ENCODE assay signal across 8 mouse cellular contexts in genomic region chr7:63851841-63852533, GRCm38 (mm10).
A peak's percentile ranks its signal among the peaks of the same experiment; 100 is the strongest.
DNase-seq lines count a peak whose midpoint lies in the region; ATAC-seq lines count a peak whose summit lies in the region.

No protein-coding gene starts in this region.

- ATAC-seq in cerebellum, adult (ENCODE audit: insufficient number of reproducible peaks, low FRiP score, low TSS enrichment) = peak; percentile 91

- DNase-seq in right cerebral cortex, adult 18-20 months = peak; percentile 61
- no peak for DNase-seq in right cerebral cortex, postnatal 14 days
- peak; percentile 36 to 41 for DNase-seq in heart, postnatal 14 days
- peak; percentile 44 to 57 for DNase-seq in left cerebral cortex, postnatal 36 days (ENCODE audit: low spot score in 2 of 2)
- DNase-seq in testis, postnatal 10 days (ENCODE audit: low spot score) = peak; percentile 43
- no peak for DNase-seq in embryo, embryonic 9.5 days (ENCODE audit: extremely low spot score)
- no peak for DNase-seq in T-cell, adult 2 months (ENCODE audit: low spot score)

- intact Hi-C loops in heart, postnatal 14 days (cut with DNase I) = loop anchor here (5.0 to 10.0 kb wide), 3 partner anchors 225 to 433 kb away; partner anchors contain the start of genes Mtmr10 and Trpm1
- intact Hi-C loops in left cerebral cortex, postnatal 36 days (cut with DNase I) = loop anchor here (10.0 kb wide), 1 partner anchor 303 kb away; the partner anchor contains the start of gene Trpm1

Comparison
In these comparisons a context has a peak if more than half of its experiments do, and no peak if none do; other contexts are left out.
1. DNase-seq: peak in right cerebral cortex, adult 18-20 months (single experiment), heart, postnatal 14 days (2 of 2), left cerebral cortex, postnatal 36 days (2 of 2) and testis, postnatal 10 days (single experiment); none in right cerebral cortex, postnatal 14 days (single experiment), embryo, embryonic 9.5 days (single experiment) and T-cell, adult 2 months (single experiment).